Mouse (Mus musculus): ENCODE results near the gene Ffar1. TPM values are rescaled to one million over a fixed set of nuclear protein-coding genes. Genes with fewer than 3 reads are reported as not detected.
"Not testable (repeated sequence)": the region's sequence is repeated elsewhere in the genome, so short reads cannot be mapped to it uniquely, and the experiment has no call there.

Ffar1 gene
- polyA plus RNA-seq, 1 experiment from 2014 or later: not detected

- Histone ChIP-seq H3K9me3 (ENCODE audit: control insufficient read depth, low read depth, low read length) (no peaks in the 10 kb centered on the region), H3K36me3 (ENCODE audit: control insufficient read depth, insufficient read depth, low read length) (no peaks in the 10 kb centered on the region), H3K27ac (ENCODE audit: low read length) (no peak overlapping the region), H3K9ac (replicated peaks; ENCODE audit: low read depth, low read length) (no peak overlapping the region), H3K4me1 (ENCODE audit: control insufficient read depth, insufficient read depth, low read length) (no peaks in the 10 kb centered on the region), H3K27me3 (ENCODE audit: control insufficient read depth, insufficient read depth, low read length) (no peaks in the 10 kb centered on the region), H3K4me2 (replicated peaks; ENCODE audit: low read depth, low read length) (no peak overlapping the region), H3K4me3 (ENCODE audit: low read depth, low read length) (no peak overlapping the region)
- 34% methylated on average over 7 of the region's 7 CpGs for WGBS
- ATAC-seq (ENCODE audit: insufficient number of reproducible peaks, insufficient read depth, low FRiP score, low read depth): no peak
Observed at GRCm38 (mm10) chr7:30844676-30845297, 16.6 kb downstream of the Ffar1 start.

- no peaks in the 10 kb centered on the region for H3K9me3 ChIP-seq (ENCODE audit: control insufficient read depth, low read depth, low read length)
- H3K4me3 ChIP-seq (ENCODE audit: low read depth, low read length): no peak overlapping the region
- no peak for ATAC-seq (ENCODE audit: insufficient number of reproducible peaks, insufficient read depth, low FRiP score, low read depth)
- H3K27ac ChIP-seq (ENCODE audit: low read length): no peak overlapping the region
- H3K4me1 ChIP-seq (ENCODE audit: control insufficient read depth, insufficient read depth, low read length): no peaks in the 10 kb centered on the region
- H3K27me3 ChIP-seq (ENCODE audit: control insufficient read depth, insufficient read depth, low read length): no peaks in the 10 kb centered on the region
- no peaks in the 10 kb centered on the region for H3K36me3 ChIP-seq (ENCODE audit: control insufficient read depth, insufficient read depth, low read length)
- H3K4me2 ChIP-seq (replicated peaks; ENCODE audit: low read depth, low read length): no peak overlapping the region
- no peak overlapping the region for H3K9ac ChIP-seq (replicated peaks; ENCODE audit: low read depth, low read length)
- WGBS: 82% methylated on average over 5 of the region's 5 CpGs
Observed at GRCm38 (mm10) chr7:30842092-30842491, 19.3 kb downstream of the Ffar1 start.

- no peaks in the 10 kb centered on the region for H3K9me3 ChIP-seq (ENCODE audit: control insufficient read depth, low read depth, low read length)
- H3K4me2 ChIP-seq (replicated peaks; ENCODE audit: low read depth, low read length): no peak overlapping the region
- no peak overlapping the region for H3K4me3 ChIP-seq (ENCODE audit: low read depth, low read length)
- 62% methylated on average over 4 of the region's 4 CpGs for WGBS
- no peaks in the 10 kb centered on the region for H3K27me3 ChIP-seq (ENCODE audit: control insufficient read depth, insufficient read depth, low read length)
- no peak for ATAC-seq (ENCODE audit: insufficient number of reproducible peaks, insufficient read depth, low FRiP score, low read depth)
- H3K9ac ChIP-seq (replicated peaks; ENCODE audit: low read depth, low read length): no peak overlapping the region
- no peak overlapping the region for H3K27ac ChIP-seq (ENCODE audit: low read length)
- no peaks in the 10 kb centered on the region for H3K4me1 ChIP-seq (ENCODE audit: control insufficient read depth, insufficient read depth, low read length)
- H3K36me3 ChIP-seq (ENCODE audit: control insufficient read depth, insufficient read depth, low read length): no peaks in the 10 kb centered on the region
Observed at GRCm38 (mm10) chr7:30841379-30841778, 20.0 kb downstream of the Ffar1 start.

GRCm38 (mm10) chr7:30840306-30840705, 21.1 kb downstream of the Ffar1 start:
- Histone ChIP-seq H3K4me3 (ENCODE audit: low read depth, low read length) (no peak overlapping the region), H3K4me1 (ENCODE audit: control insufficient read depth, insufficient read depth, low read length) (no peaks in the 10 kb centered on the region), H3K4me2 (replicated peaks; ENCODE audit: low read depth, low read length) (no peak overlapping the region), H3K27ac (ENCODE audit: low read length) (no peak overlapping the region), H3K9ac (replicated peaks; ENCODE audit: low read depth, low read length) (no peak overlapping the region), H3K36me3 (ENCODE audit: control insufficient read depth, insufficient read depth, low read length) (no peaks in the 10 kb centered on the region), H3K9me3 (ENCODE audit: control insufficient read depth, low read depth, low read length) (no peaks in the 10 kb centered on the region), H3K27me3 (ENCODE audit: control insufficient read depth, insufficient read depth, low read length) (no peaks in the 10 kb centered on the region)
- ATAC-seq (ENCODE audit: insufficient number of reproducible peaks, insufficient read depth, low FRiP score, low read depth): no peak
- 68% methylated on average over 3 of the region's 3 CpGs for WGBS

- no peaks in the 10 kb centered on the region for H3K9me3 ChIP-seq (ENCODE audit: control insufficient read depth, low read depth, low read length)
- H3K27ac ChIP-seq (ENCODE audit: low read length): no peak overlapping the region
- H3K4me1 ChIP-seq (ENCODE audit: control insufficient read depth, insufficient read depth, low read length): no peaks in the 10 kb centered on the region
- H3K27me3 ChIP-seq (ENCODE audit: control insufficient read depth, insufficient read depth, low read length): no peaks in the 10 kb centered on the region
- H3K9ac ChIP-seq (replicated peaks; ENCODE audit: low read depth, low read length): no peak overlapping the region
- ATAC-seq (ENCODE audit: insufficient number of reproducible peaks, insufficient read depth, low FRiP score, low read depth): no peak
- no peaks in the 10 kb centered on the region for H3K36me3 ChIP-seq (ENCODE audit: control insufficient read depth, insufficient read depth, low read length)
- H3K4me2 ChIP-seq (replicated peaks; ENCODE audit: low read depth, low read length): no peak overlapping the region
- H3K4me3 ChIP-seq (ENCODE audit: low read depth, low read length): no peak overlapping the region
Observed at GRCm38 (mm10) chr7:30837277-30837676, 24.1 kb downstream of the Ffar1 start.

GRCm38 (mm10) chr7:30832684-30833083, 28.7 kb downstream of the Ffar1 start:
- not testable (repeated sequence) for H3K9me3 ChIP-seq (ENCODE audit: control insufficient read depth, low read depth, low read length); H3K9ac ChIP-seq (replicated peaks; ENCODE audit: low read depth, low read length); H3K4me3 ChIP-seq (ENCODE audit: low read depth, low read length); H3K27me3 ChIP-seq (ENCODE audit: control insufficient read depth, insufficient read depth, low read length); H3K4me1 ChIP-seq (ENCODE audit: control insufficient read depth, insufficient read depth, low read length); ATAC-seq (ENCODE audit: insufficient number of reproducible peaks, insufficient read depth, low FRiP score, low read depth); H3K36me3 ChIP-seq (ENCODE audit: control insufficient read depth, insufficient read depth, low read length); H3K4me2 ChIP-seq (replicated peaks; ENCODE audit: low read depth, low read length); H3K27ac ChIP-seq (ENCODE audit: low read length)
- 36% methylated on average over 5 of the region's 11 CpGs for WGBS

- H3K4me2 ChIP-seq (replicated peaks; ENCODE audit: low read depth, low read length): no peak overlapping the region
- WGBS: 59% methylated on average over 17 of the region's 17 CpGs
- H3K27ac ChIP-seq (ENCODE audit: low read length): no peak overlapping the region
- H3K4me3 ChIP-seq (ENCODE audit: low read depth, low read length): no peak overlapping the region
- H3K36me3 ChIP-seq (ENCODE audit: control insufficient read depth, insufficient read depth, low read length): no peaks in the 10 kb centered on the region
- H3K9me3 ChIP-seq (ENCODE audit: control insufficient read depth, low read depth, low read length): no peaks in the 10 kb centered on the region
- ATAC-seq (ENCODE audit: insufficient number of reproducible peaks, insufficient read depth, low FRiP score, low read depth): no peak
- H3K4me1 ChIP-seq (ENCODE audit: control insufficient read depth, insufficient read depth, low read length): no peaks in the 10 kb centered on the region
- no peak overlapping the region for H3K9ac ChIP-seq (replicated peaks; ENCODE audit: low read depth, low read length)
- no peaks in the 10 kb centered on the region for H3K27me3 ChIP-seq (ENCODE audit: control insufficient read depth, insufficient read depth, low read length)
Observed at GRCm38 (mm10) chr7:30832261-30832660, 29.1 kb downstream of the Ffar1 start.

GRCm38 (mm10) chr7:30829428-30829827, 31.9 kb downstream of the Ffar1 start:
- H3K4me3 ChIP-seq (ENCODE audit: low read depth, low read length): no peak overlapping the region
- H3K9ac ChIP-seq (replicated peaks; ENCODE audit: low read depth, low read length): no peak overlapping the region
- no peaks in the 10 kb centered on the region for H3K9me3 ChIP-seq (ENCODE audit: control insufficient read depth, low read depth, low read length)
- no peaks in the 10 kb centered on the region for H3K36me3 ChIP-seq (ENCODE audit: control insufficient read depth, insufficient read depth, low read length)
- WGBS: 71% methylated on average over 3 of the region's 3 CpGs
- no peak overlapping the region for H3K4me2 ChIP-seq (replicated peaks; ENCODE audit: low read depth, low read length)
- no peak for ATAC-seq (ENCODE audit: insufficient number of reproducible peaks, insufficient read depth, low FRiP score, low read depth)
- H3K4me1 ChIP-seq (ENCODE audit: control insufficient read depth, insufficient read depth, low read length): no peaks in the 10 kb centered on the region
- H3K27ac ChIP-seq (ENCODE audit: low read length): no peak overlapping the region
- no peaks in the 10 kb centered on the region for H3K27me3 ChIP-seq (ENCODE audit: control insufficient read depth, insufficient read depth, low read length)

GRCm38 (mm10) chr7:30828871-30829270, 32.5 kb downstream of the Ffar1 start:
- not testable (repeated sequence) for H3K36me3 ChIP-seq (ENCODE audit: control insufficient read depth, insufficient read depth, low read length); H3K9ac ChIP-seq (replicated peaks; ENCODE audit: low read depth, low read length); H3K4me1 ChIP-seq (ENCODE audit: control insufficient read depth, insufficient read depth, low read length); H3K27me3 ChIP-seq (ENCODE audit: control insufficient read depth, insufficient read depth, low read length); H3K4me3 ChIP-seq (ENCODE audit: low read depth, low read length); ATAC-seq (ENCODE audit: insufficient number of reproducible peaks, insufficient read depth, low FRiP score, low read depth); H3K9me3 ChIP-seq (ENCODE audit: control insufficient read depth, low read depth, low read length); H3K4me2 ChIP-seq (replicated peaks; ENCODE audit: low read depth, low read length); H3K27ac ChIP-seq (ENCODE audit: low read length)
